33 mouse cellular contexts compared by ENCODE assay signal in genomic region chr9:95351968-95352367, GRCm38 (mm10).
"Had no signal": no experiment of that assay in that cellular context is flagged by ENCODE, and none has a peak within 500 bp of the region (broad histone marks: within the 10 kb centered on the region; RNA-seq: fewer than 3 reads in every experiment).

No protein-coding gene starts in this region.

- H3K4me2 ChIP-seq: heart, embryonic 13.5 days; heart, embryonic 15.5 days; hindbrain, embryonic 12.5 days; hindbrain, embryonic 13.5 days; hindbrain, embryonic 14.5 days; hindbrain, embryonic 15.5 days; intestine, embryonic 15.5 days; kidney, embryonic 15.5 days had no signal

- H3K9me3 ChIP-seq: heart, embryonic 13.5 days; heart, embryonic 15.5 days; hindbrain, embryonic 10.5 days; hindbrain, embryonic 12.5 days; hindbrain, embryonic 13.5 days; hindbrain, embryonic 15.5 days; intestine, embryonic 15.5 days; kidney, embryonic 15.5 days had no signal

- H3K27ac ChIP-seq: heart, embryonic 13.5 days; heart, embryonic 15.5 days; hindbrain, embryonic 10.5 days; hindbrain, embryonic 12.5 days; hindbrain, embryonic 13.5 days; hindbrain, embryonic 14.5 days; hindbrain, embryonic 15.5 days; hindbrain, postnatal 0 days; intestine, embryonic 15.5 days; kidney, embryonic 15.5 days; kidney, postnatal 0 days; layer of hippocampus, adult 2 months; left cerebral cortex, adult 2 months had no signal

- DNase-seq: heart, postnatal 10 days; heart, postnatal 14 days; heart, postnatal 36 days; heart, postnatal 4 days; kidney, adult 11 months; kidney, adult 18-20 months; kidney, adult 2 months; kidney, adult 8-10 months; kidney, adult 9 months; kidney, postnatal 10 days; kidney, postnatal 14 days; kidney, postnatal 25 days; kidney, postnatal 36 days; kidney, postnatal 4 days; layer of hippocampus, adult 9-11 months; layer of hippocampus, postnatal 36 days had no signal

- H3K4me3 ChIP-seq: heart, embryonic 13.5 days; heart, embryonic 15.5 days; hindbrain, embryonic 10.5 days; hindbrain, embryonic 12.5 days; hindbrain, embryonic 13.5 days; hindbrain, embryonic 15.5 days; intestine, embryonic 15.5 days; kidney, embryonic 15.5 days; layer of hippocampus, adult 2 months; left cerebral cortex, adult 2 months had no signal

- H3K36me3 ChIP-seq: heart, embryonic 13.5 days; heart, embryonic 15.5 days; hindbrain, embryonic 10.5 days; hindbrain, embryonic 12.5 days; hindbrain, embryonic 13.5 days; hindbrain, embryonic 15.5 days; intestine, embryonic 15.5 days; kidney, embryonic 15.5 days had no signal

- H3K27me3 ChIP-seq: heart, embryonic 13.5 days; heart, embryonic 15.5 days; hindbrain, embryonic 12.5 days; hindbrain, embryonic 13.5 days; hindbrain, embryonic 15.5 days; intestine, embryonic 15.5 days; kidney, embryonic 15.5 days had no signal

- ATAC-seq: hindbrain, embryonic 16.5 days; hindbrain, postnatal 0 days; inflammation-experienced regulatory T-cells, adult 6 months; intestine, embryonic 15.5 days; intestine, embryonic 16.5 days; intestine, postnatal 0 days had no signal

- H3K9ac ChIP-seq: heart, embryonic 13.5 days; heart, embryonic 15.5 days; hindbrain, embryonic 12.5 days; hindbrain, embryonic 13.5 days; hindbrain, embryonic 14.5 days; hindbrain, embryonic 15.5 days; intestine, embryonic 15.5 days; kidney, embryonic 15.5 days had no signal

- H3K4me1 ChIP-seq: heart, embryonic 13.5 days; heart, embryonic 15.5 days; hindbrain, embryonic 10.5 days; hindbrain, embryonic 12.5 days; hindbrain, embryonic 13.5 days; hindbrain, embryonic 15.5 days; intestine, embryonic 15.5 days; kidney, embryonic 15.5 days had no signal
